Mouse (Mus musculus) hindbrain, embryonic 15.5 days (tissue): ENCODE data around the gene Timm8a1. TPM values are rescaled to one million over a fixed set of nuclear protein-coding genes. Genes with fewer than 3 reads are reported as not detected.

Experiments used
- ATAC-seq: fragments of 200-750 bp; cut with Nextera tagmentation; 2 replicates; pipeline ENCODE4 v1.8.0; 2017; ENCODE audit warnings: low read depth, moderate number of reproducible peaks, moderate TSS enrichment; ENCODE audit not compliant: low FRiP score
- H3K27ac ChIP-seq: fragments of 300-500 bp; sonication (generic); replicated peaks from 2 replicates; pipeline ENCODE4 v1.5.1; 2015; ENCODE audit warnings: mild to moderate bottlenecking, inconsistent platforms
- H3K27me3 ChIP-seq: fragments of 300-500 bp; sonication (generic); 2 replicates; pipeline ENCODE4 v1.6.1; 2015; ENCODE audit warnings: control low read depth, inconsistent platforms
- H3K36me3 ChIP-seq: fragments of 300-500 bp; sonication (generic); 2 replicates; pipeline ENCODE4 v1.6.1; 2015; ENCODE audit warnings: control low read depth, inconsistent platforms
- H3K4me1 ChIP-seq: fragments of 300-500 bp; sonication (generic); replicated peaks from 2 replicates; pipeline ENCODE4 v1.6.1; 2015; ENCODE audit warnings: control low read depth, inconsistent platforms
- H3K4me2 ChIP-seq: fragments of 300-500 bp; sonication (generic); 2 replicates; pipeline ENCODE4 v1.6.1; 2015; ENCODE audit warnings: moderate library complexity, mild to moderate bottlenecking, inconsistent platforms
- H3K4me3 ChIP-seq: fragments of 300-500 bp; sonication (generic); 2 replicates; pipeline ENCODE4 v1.5.1; 2015; ENCODE audit warnings: mild to moderate bottlenecking, inconsistent platforms
- H3K9ac ChIP-seq: fragments of 300-500 bp; sonication (generic); 2 replicates; pipeline ENCODE4 v1.6.1; 2015; ENCODE audit warnings: inconsistent platforms
- H3K9me3 ChIP-seq: fragments of 300-500 bp; sonication (generic); 2 replicates; pipeline ENCODE4 v1.6.1; 2016; ENCODE audit warnings: control low read depth, inconsistent platforms
- WGBS: fragments of 180-500 bp; shearing (Covaris S2); methylation state at CpG from one replicate; pipeline ENCODE4 v1.1.7; 2015; 5-methylcytosine and 5-hydroxymethylcytosine counted together
- polyA plus RNA-seq: library from polyadenylated mRNA; unstranded; fragments of >200 nt; fragmentation: Nextera tagmentation; extraction: Ambion mirVana; gene quantifications from 2 replicates; pipeline ENCODE4 v1.2.1, GENCODE M21; 2015

Gene Timm8a1
- 44.1 and 47.7 TPM in 2 replicates for polyA plus RNA-seq

DNA sequence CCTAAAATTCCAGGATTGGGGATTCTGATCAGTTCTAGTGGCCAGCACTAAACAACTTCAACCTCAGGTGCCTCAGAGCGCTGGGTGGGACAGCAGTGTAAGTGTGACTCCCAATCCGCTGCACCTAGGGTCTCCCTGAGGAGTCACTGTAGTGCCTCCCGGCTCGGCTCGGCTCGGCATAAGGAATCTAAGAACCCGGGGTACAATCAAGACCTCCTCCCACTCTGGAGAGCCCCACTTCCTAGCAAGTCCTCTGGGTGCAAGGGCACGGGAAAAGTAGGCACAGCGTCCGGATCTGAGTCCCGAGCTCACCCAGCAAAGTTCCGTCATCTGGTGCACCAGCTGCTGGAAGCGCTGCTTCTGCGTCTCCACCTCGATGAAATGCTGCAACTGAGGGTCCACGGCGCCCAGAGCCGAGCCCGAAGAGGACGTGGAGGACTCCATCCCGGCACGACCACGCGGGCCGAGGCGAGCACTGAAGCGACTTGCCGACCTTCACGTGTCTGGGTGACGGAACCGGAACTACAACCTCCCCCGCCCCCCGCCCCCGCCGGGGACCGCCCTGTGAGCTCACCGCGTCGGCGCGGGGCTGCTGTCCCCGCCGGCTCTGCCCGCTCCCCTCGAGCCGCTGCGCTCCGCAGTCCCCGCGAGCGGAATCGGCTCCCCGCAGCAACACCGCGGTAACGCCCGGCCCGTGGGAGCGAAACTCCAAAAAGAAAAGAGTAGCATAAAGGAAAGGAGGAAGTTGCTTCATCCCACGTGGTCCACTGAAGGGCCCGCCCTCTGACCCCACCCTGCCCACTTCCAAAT lies at the start of gene Timm8a1:
Gene Timm8a1 (minus strand): TSS at position 721 of the 810 bp plus-strand sequence.
- H3K4me3 ChIP-seq: peak within 1 kb of the TSS; percentile 53
- H3K4me2 ChIP-seq: peak within 1 kb of the TSS; percentile 71
- H3K27ac ChIP-seq: peak within 1 kb of the TSS; percentile 73
- peak within 1 kb of the TSS; percentile 49 for H3K9ac ChIP-seq
- no peaks in the 10 kb centered on the region for H3K27me3 ChIP-seq
- 19% methylated on average over 44 of the region's 61 CpGs for WGBS
- H3K9me3 ChIP-seq: no peaks in the 10 kb centered on the region
- peak; percentile 94 for ATAC-seq
- H3K36me3 ChIP-seq: no peaks in the 10 kb centered on the region
- no peaks in the 10 kb centered on the region for H3K4me1 ChIP-seq

DNA sequence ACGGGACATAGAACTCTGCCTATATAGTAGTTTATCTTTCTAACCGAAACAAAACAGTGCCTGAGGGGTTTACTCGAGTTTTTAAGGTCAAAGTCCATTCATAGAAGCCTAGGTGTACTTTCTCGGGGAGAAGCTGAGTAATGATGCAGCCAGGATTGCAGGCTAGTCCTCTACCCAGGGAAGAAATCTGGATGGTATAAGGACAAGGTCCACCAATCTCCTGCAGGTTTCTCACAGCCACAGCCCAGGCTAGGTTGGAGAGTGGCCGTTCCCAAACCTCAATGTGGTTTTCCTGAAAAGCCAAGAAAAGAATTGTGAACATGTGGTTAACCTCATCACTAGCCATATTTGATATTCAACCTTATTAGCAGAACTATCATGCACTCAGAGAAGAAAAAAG lies 48.2 kb upstream of the Timm8a1 start:
- Histone ChIP-seq H3K4me3 (no peak overlapping the region), H3K27me3 (no peaks in the 10 kb centered on the region), H3K4me2 (no peak overlapping the region), H3K36me3 (peaks cover 7% of the 10 kb centered on the region; the same call in 1 of the 2 replicates), H3K9ac (no peak overlapping the region), H3K4me1 (peaks cover 13% of the 10 kb centered on the region), H3K27ac (no peak overlapping the region), H3K9me3 (no peaks in the 10 kb centered on the region)
- 72% methylated on average over 5 of the region's 5 CpGs for WGBS
- no peak for ATAC-seq

DNA sequence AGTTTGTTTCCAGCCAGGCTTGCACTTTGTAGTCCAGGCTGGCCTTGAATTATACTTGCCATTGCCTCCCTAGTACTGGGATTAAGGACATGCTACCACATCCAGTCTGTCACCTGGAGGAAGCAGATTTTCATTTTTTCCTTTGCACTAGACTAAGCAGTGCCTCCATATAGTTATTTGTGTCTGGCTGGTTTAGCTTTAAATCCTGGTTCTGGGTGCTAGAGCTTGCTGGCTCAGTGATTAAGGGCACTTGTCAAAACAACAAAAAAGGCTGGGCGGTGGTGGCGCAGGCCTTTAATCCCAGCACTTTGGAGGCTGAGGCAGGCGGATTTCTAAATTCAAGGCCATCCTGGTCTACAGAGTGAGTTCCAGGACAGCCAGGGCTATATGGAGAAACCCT lies 47.3 kb upstream of the Timm8a1 start:
- H3K4me3 ChIP-seq: no peak overlapping the region
- peaks cover 7% of the 10 kb centered on the region; the same call in 1 of the 2 replicates for H3K36me3 ChIP-seq
- 81% methylated on average over 3 of the region's 3 CpGs for WGBS
- H3K27ac ChIP-seq: no peak overlapping the region
- H3K9ac ChIP-seq: no peak overlapping the region
- peaks cover 13% of the 10 kb centered on the region for H3K4me1 ChIP-seq
- no peaks in the 10 kb centered on the region for H3K9me3 ChIP-seq
- H3K27me3 ChIP-seq: no peaks in the 10 kb centered on the region
- no peak overlapping the region for H3K4me2 ChIP-seq
- no peak for ATAC-seq

DNA sequence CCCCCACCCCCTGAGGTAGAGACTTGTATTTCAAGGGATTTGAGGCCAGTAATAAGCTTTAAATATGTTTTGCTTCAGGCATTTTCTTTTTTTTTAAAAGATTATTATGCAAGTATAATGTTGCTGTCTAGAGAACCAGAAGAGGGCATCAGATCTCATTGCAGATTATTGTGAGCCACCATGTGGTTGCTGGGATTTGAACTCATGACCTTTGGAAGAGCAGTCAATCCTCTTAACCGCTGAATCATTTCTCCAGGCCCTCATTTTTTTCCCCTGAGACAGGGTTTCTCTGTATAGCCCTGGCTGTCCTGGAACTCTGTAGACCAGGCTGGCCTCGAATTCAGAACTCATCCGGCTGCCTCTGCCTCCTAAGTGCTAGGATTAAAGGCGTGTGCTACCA lies 46.6 kb upstream of the Timm8a1 start:
- H3K9me3 ChIP-seq: no peaks in the 10 kb centered on the region
- ATAC-seq: no peak
- H3K9ac ChIP-seq: no peak overlapping the region
- H3K27me3 ChIP-seq: no peaks in the 10 kb centered on the region
- WGBS: 79% methylated on average over 4 of the region's 4 CpGs
- H3K4me3 ChIP-seq: no peak overlapping the region
- H3K27ac ChIP-seq: no peak overlapping the region
- H3K36me3 ChIP-seq: peaks cover 7% of the 10 kb centered on the region; the same call in 1 of the 2 replicates
- H3K4me1 ChIP-seq: peaks cover 13% of the 10 kb centered on the region
- no peak overlapping the region for H3K4me2 ChIP-seq

DNA sequence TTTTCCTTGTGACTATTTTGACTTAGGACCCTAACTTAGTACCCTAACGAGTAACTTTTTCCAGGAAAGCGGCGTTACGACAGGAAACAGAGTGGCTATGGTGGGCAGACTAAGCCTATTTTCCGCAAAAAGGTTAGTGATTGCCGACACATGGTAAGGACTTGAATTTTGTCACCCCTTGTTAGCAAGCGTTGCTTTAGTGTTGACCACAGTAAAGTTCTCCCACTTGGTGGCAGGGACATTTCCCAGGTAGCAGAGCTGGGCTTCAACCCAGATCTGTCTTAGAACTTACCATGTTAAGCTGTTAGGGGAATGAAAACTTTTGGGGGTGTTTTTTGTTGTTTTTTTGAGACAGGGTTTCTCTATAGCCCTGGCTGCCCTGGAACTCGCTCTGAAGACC lies 44.8 kb upstream of the Timm8a1 start:
- Histone ChIP-seq H3K4me2 (peak overlapping the region; percentile 65), H3K27ac (no peak overlapping the region), H3K4me3 (peak overlapping the region; percentile 47), H3K36me3 (peaks cover 7% of the 10 kb centered on the region; the same call in 1 of the 2 replicates), H3K9me3 (no peaks in the 10 kb centered on the region), H3K27me3 (no peaks in the 10 kb centered on the region), H3K4me1 (peaks cover 13% of the 10 kb centered on the region), H3K9ac (peak overlapping the region; percentile 51)
- ATAC-seq: no peak
- WGBS: 39% methylated on average over 8 of the region's 8 CpGs

DNA sequence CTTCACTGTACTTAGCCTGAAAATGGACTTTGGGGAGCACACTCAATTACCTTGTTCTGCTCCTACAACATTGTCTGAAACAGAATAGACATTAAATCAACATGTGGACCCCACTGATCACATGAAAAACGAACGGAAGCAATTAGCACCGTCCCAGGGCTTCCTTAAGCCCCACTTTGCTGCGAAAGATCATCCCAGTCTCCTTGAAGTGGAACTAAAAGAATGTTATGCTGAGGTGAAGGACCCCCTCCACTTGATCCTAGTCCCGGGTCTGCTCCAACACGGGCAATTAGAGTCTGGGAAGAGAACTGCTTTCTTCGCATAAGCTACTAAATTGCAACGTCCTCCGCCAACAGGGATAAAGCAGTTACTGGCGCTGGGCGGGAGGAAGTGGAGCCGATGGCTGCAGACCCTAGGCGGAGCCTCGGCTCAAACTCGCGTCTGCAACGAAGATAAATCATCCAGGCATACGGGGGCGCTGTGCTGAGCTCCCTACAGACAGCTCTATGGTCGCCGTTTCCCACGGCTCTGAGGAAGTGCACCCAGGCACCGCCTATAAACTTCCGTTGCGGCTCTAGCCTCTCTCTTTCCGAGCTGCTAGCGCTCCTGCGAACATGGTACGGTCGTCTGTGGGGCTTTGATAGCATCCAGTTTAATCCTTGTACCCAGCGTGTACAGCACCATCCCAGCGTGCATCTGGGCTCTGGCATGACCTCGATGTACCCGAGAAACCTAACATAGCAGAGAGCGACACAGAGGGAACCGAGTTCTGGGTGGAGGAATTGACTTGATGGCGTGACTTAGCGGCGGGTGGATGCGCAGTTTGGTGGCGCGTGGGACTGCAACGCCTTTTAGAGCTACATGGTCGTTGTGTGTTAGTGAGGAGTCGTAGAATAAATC lies 43.7 kb upstream of the Timm8a1 start, which contains the start of gene Rpl36a:
Gene Rpl36a (plus strand): TSS at position 552 of the 900 bp plus-strand sequence.
- Histone ChIP-seq H3K36me3 (peaks cover 7% of the 10 kb centered on the region; the same call in 1 of the 2 replicates), H3K9me3 (no peaks in the 10 kb centered on the region), H3K4me1 (peaks cover 13% of the 10 kb centered on the region), H3K27me3 (no peaks in the 10 kb centered on the region), H3K27ac (peak within 1 kb of the TSS; percentile 83), H3K9ac (peak within 1 kb of the TSS; percentile 51), H3K4me2 (peak within 1 kb of the TSS; percentile 65), H3K4me3 (peak within 1 kb of the TSS; percentile 47)
- peak; percentile 98 for ATAC-seq
- 20% methylated on average over 45 of the region's 45 CpGs for WGBS

DNA sequence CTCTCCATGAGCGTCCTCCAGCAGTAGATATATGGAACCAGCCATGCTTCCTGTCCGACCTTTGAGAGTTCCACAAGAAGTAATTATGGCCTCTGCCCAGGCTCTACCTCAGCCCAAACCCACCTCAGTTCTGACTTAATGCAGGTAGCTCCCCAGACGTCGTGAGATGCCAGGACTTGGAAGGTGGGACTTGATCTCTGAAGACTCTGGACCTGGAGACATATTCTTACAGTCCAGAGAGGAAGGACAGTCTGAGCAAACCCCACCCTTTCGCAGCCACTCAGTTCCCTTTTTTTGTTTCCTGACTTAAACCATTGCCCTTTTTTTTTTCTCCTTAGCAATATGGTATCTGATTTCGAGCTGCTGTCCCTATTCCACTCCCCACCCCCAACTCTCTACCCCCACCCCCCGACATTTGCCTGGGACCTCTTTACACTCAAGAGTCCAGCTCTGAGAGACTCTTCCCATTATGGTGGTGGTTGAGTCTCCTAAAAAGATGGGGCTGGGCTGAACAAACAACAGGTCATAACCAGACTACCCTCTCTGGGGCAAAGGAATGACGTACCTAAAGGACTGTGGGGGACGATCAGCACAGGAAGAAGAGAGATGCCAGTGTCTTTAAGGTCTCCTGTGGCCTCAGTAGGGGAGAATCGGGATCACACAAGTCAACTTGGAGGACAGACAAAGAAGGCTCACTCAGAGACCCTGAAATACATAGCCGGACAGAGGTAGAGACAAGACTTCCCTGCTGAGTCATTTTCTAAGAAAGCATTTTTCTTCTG lies 41.4 kb upstream of the Timm8a1 start, which contains the start of gene Btk:
Gene Btk (minus strand): TSS at position 683 of the 782 bp plus-strand sequence.
- H3K9me3 ChIP-seq: no peaks in the 10 kb centered on the region
- no peak within 1 kb of the TSS for H3K4me3 ChIP-seq
- no peak for ATAC-seq
- H3K36me3 ChIP-seq: no peaks in the 10 kb centered on the region
- no peak within 1 kb of the TSS for H3K9ac ChIP-seq
- H3K27ac ChIP-seq: no peak within 1 kb of the TSS
- peaks cover 13% of the 10 kb centered on the region for H3K4me1 ChIP-seq
- WGBS: 80% methylated on average over 11 of the region's 11 CpGs
- no peak within 1 kb of the TSS for H3K4me2 ChIP-seq
- no peaks in the 10 kb centered on the region for H3K27me3 ChIP-seq

DNA sequence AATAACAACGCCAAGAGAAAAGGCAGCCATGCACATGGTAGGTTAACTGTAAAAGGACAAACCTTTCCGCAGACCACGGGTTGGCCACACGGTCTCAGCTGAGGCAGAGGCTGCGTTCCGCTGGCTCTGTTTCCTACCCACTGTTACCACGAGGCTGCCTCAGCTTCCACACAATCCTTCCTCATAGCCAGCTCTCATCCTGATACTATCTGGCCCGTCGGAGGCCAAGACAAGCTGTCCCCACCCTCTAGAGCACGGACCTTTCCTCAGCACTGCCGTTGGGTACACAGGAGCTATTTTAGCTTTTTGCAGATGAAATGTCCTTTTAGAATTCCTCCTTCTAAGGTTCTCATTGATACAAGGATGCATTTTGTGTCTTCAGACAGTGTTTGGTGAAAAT lies 40.6 kb upstream of the Timm8a1 start:
- Histone ChIP-seq H3K9ac (no peak overlapping the region), H3K4me3 (no peak overlapping the region), H3K4me1 (peaks cover 10% of the 10 kb centered on the region), H3K36me3 (no peaks in the 10 kb centered on the region), H3K9me3 (no peaks in the 10 kb centered on the region), H3K4me2 (no peak overlapping the region), H3K27me3 (no peaks in the 10 kb centered on the region), H3K27ac (no peak overlapping the region)
- 86% methylated on average over 11 of the region's 11 CpGs for WGBS
- ATAC-seq: no peak

DNA sequence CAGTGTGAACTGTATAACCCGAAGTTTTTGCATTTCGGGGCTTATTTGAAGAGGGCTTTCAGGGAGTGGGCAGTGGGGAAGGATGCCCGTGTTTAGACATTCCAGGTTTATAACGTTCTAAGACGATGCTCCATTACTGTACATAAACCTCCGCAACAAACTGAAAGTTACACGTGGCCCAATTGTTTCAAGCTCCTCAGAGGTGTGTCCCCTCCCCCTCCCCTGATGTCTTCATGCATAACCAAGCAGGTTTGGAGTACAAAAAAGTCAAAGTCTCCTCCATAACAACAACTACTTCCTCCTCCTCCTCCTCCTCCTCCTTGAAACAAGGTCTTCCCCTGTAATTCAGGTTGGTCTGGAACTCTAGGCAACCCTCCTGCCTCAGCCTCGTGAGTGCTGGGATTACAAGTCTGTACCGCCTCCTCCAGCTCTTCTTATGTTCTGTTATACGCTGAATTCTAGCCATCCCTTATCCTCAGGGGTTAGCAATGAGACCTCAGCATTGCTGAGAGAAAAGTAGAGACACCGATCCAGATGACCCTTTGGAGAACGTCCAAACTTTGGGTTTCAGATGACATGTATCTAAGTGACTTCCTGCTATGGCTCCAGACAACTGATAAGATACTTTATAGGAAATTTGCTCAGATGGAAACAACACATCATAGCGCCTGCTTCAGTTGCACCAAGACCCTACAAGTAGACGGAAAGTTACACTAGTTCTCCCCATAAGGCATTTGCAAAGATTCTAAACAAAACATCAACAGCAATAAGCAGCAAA lies 39.1 kb upstream of the Timm8a1 start:
- Histone ChIP-seq H3K4me3 (no peak overlapping the region), H3K9me3 (no peaks in the 10 kb centered on the region), H3K27me3 (no peaks in the 10 kb centered on the region), H3K27ac (no peak overlapping the region), H3K4me2 (no peak overlapping the region), H3K4me1 (no peaks in the 10 kb centered on the region), H3K9ac (no peak overlapping the region), H3K36me3 (no peaks in the 10 kb centered on the region)
- ATAC-seq: no peak
- 89% methylated on average over 14 of the region's 14 CpGs for WGBS

DNA sequence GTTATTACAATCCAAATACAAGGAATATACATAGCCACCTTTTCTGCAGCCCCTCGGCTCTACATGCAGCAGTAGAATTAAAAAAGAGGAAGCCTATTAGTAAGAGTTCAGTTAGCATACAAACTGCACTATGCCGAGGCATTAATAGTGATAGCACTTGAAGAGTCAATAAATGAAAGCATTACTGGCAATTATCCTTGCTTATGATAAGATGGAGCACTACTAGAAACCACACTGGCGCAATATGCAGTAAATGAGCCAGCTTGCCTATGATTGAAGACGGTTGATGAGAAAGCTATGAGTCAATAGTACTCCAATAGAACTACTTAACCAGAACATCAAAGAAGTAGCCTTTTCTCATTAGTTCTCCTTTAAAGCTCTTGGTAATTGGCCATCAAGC lies 36.2 kb upstream of the Timm8a1 start:
- no peak overlapping the region for H3K27ac ChIP-seq
- H3K9me3 ChIP-seq: no peaks in the 10 kb centered on the region
- no peak overlapping the region for H3K9ac ChIP-seq
- 80% methylated on average over 4 of the region's 4 CpGs for WGBS
- no peak for ATAC-seq
- H3K36me3 ChIP-seq: no peaks in the 10 kb centered on the region
- H3K4me3 ChIP-seq: no peak overlapping the region
- no peaks in the 10 kb centered on the region for H3K27me3 ChIP-seq
- no peak overlapping the region for H3K4me2 ChIP-seq
- H3K4me1 ChIP-seq: no peaks in the 10 kb centered on the region
